Mouse (Mus musculus): ENCODE measurements around the gene Capn15. TPM values are rescaled to one million over a fixed set of nuclear protein-coding genes. Genes with fewer than 3 reads are reported as not detected.

The Capn15 gene
- total and polyA plus RNA-seq, 2 experiments from 2014 or later = 6.0 to 7.4 TPM

- no peaks in the 10 kb centered on the region for H3K9me3 ChIP-seq (replicated peaks; ENCODE audit: control insufficient read depth, low read length)
- DNase-seq (ENCODE audit: low spot score) = no peak
- H3K27ac ChIP-seq (ENCODE audit: low read depth) = no peak overlapping the region
- no peaks in the 10 kb centered on the region for H3K27me3 ChIP-seq (ENCODE audit: control insufficient read depth, insufficient read depth, low read length)
- WGBS = 89% methylated on average over 8 of the region's 8 CpGs
- H3K36me3 ChIP-seq (replicated peaks; ENCODE audit: control insufficient read depth, insufficient read depth, low read length) = 0 out of 2 replicates have a peak, but pooled peaks cover 7% of the 10 kb centered on the region
- H3K9ac ChIP-seq (replicated peaks; ENCODE audit: low read depth, low read length) = no peak overlapping the region
- H3K4me1 ChIP-seq (ENCODE audit: control insufficient read depth, insufficient read depth) = 0 out of 2 replicates have a peak, but pooled peaks cover under 1% of the 10 kb centered on the region
- no peak overlapping the region for H3K4me3 ChIP-seq (ENCODE audit: low read depth, low read length)
- no peak overlapping the region for H3K4me2 ChIP-seq (ENCODE audit: low read depth, low read length)
- TF ChIP-seq EP300 (IDR thresholded peaks at IDR 0.05; ENCODE audit: low read depth) (no peak), CTCF (IDR thresholded peaks at IDR 0.05; ENCODE audit: low read depth) (no peak)
- no peak for ATAC-seq (ENCODE audit: insufficient read depth, low read depth)
Measured at GRCm38 (mm10) chr17:26023966-26024365, 38.4 kb upstream of the Capn15 start.

GRCm38 (mm10) chr17:26023181-26023580 lies 37.6 kb upstream of the Capn15 start:
- Histone ChIP-seq H3K27ac (ENCODE audit: low read depth) (no peak overlapping the region), H3K9ac (replicated peaks; ENCODE audit: low read depth, low read length) (no peak overlapping the region), H3K36me3 (replicated peaks; ENCODE audit: control insufficient read depth, insufficient read depth, low read length) (0 out of 2 replicates have a peak, but pooled peaks cover 7% of the 10 kb centered on the region), H3K9me3 (replicated peaks; ENCODE audit: control insufficient read depth, low read length) (no peaks in the 10 kb centered on the region), H3K4me1 (ENCODE audit: control insufficient read depth, insufficient read depth) (peaks cover 8% of the 10 kb centered on the region; the same call in 1 of the 2 replicates), H3K4me3 (ENCODE audit: low read depth, low read length) (no peak overlapping the region), H3K4me2 (ENCODE audit: low read depth, low read length) (no peak overlapping the region), H3K27me3 (ENCODE audit: control insufficient read depth, insufficient read depth, low read length) (no peaks in the 10 kb centered on the region)
- no peak for TF ChIP-seq CTCF (IDR thresholded peaks at IDR 0.05; ENCODE audit: low read depth)
- no peak for TF ChIP-seq EP300 (IDR thresholded peaks at IDR 0.05; ENCODE audit: low read depth)
- WGBS = 88% methylated on average over 5 of the region's 5 CpGs
- ATAC-seq (ENCODE audit: insufficient read depth, low read depth) (no peak), DNase-seq (ENCODE audit: low spot score) (no peak)

GRCm38 (mm10) chr17:26021728-26022341 lies 36.2 kb upstream of the Capn15 start:
- H3K27ac ChIP-seq (ENCODE audit: low read depth) = no peak overlapping the region
- peak; percentile 37; the same call in 1 of the 2 replicates for ATAC-seq (ENCODE audit: insufficient read depth, low read depth)
- H3K9me3 ChIP-seq (replicated peaks; ENCODE audit: control insufficient read depth, low read length) = no peaks in the 10 kb centered on the region
- TF ChIP-seq CTCF (IDR thresholded peaks at IDR 0.05; ENCODE audit: low read depth) (no peak), EP300 (IDR thresholded peaks at IDR 0.05; ENCODE audit: low read depth) (no peak)
- peaks cover 11% of the 10 kb centered on the region; the same call in 1 of the 2 replicates for H3K4me1 ChIP-seq (ENCODE audit: control insufficient read depth, insufficient read depth)
- no peak overlapping the region for H3K4me3 ChIP-seq (ENCODE audit: low read depth, low read length)
- H3K9ac ChIP-seq (replicated peaks; ENCODE audit: low read depth, low read length) = no peak overlapping the region
- no peak overlapping the region for H3K4me2 ChIP-seq (ENCODE audit: low read depth, low read length)
- WGBS = 29% methylated on average over 9 of the region's 9 CpGs
- H3K36me3 ChIP-seq (replicated peaks; ENCODE audit: control insufficient read depth, insufficient read depth, low read length) = 0 out of 2 replicates have a peak, but pooled peaks cover 7% of the 10 kb centered on the region
- no peaks in the 10 kb centered on the region for H3K27me3 ChIP-seq (ENCODE audit: control insufficient read depth, insufficient read depth, low read length)
- no peak for DNase-seq (ENCODE audit: low spot score)

- Histone ChIP-seq H3K9me3 (replicated peaks; ENCODE audit: control insufficient read depth, low read length) (no peaks in the 10 kb centered on the region), H3K36me3 (replicated peaks; ENCODE audit: control insufficient read depth, insufficient read depth, low read length) (peaks cover 5% of the 10 kb centered on the region; the same call in 1 of the 2 replicates), H3K4me2 (ENCODE audit: low read depth, low read length) (no peak overlapping the region), H3K4me1 (ENCODE audit: control insufficient read depth, insufficient read depth) (peaks cover 11% of the 10 kb centered on the region; the same call in 1 of the 2 replicates), H3K4me3 (ENCODE audit: low read depth, low read length) (no peak overlapping the region), H3K9ac (replicated peaks; ENCODE audit: low read depth, low read length) (no peak overlapping the region), H3K27me3 (ENCODE audit: control insufficient read depth, insufficient read depth, low read length) (no peaks in the 10 kb centered on the region), H3K27ac (ENCODE audit: low read depth) (no peak overlapping the region)
- no peak for TF ChIP-seq EP300 (IDR thresholded peaks at IDR 0.05; ENCODE audit: low read depth)
- TF ChIP-seq CTCF (IDR thresholded peaks at IDR 0.05; ENCODE audit: low read depth) = no peak
- DNase-seq (ENCODE audit: low spot score) = no peak
- WGBS = 65% methylated on average over 7 of the region's 7 CpGs
- ATAC-seq (ENCODE audit: insufficient read depth, low read depth) = no peak
Measured at GRCm38 (mm10) chr17:26020848-26021347, 35.3 kb upstream of the Capn15 start.

GRCm38 (mm10) chr17:26018388-26018787 lies 32.8 kb upstream of the Capn15 start:
- Histone ChIP-seq H3K4me2 (ENCODE audit: low read depth, low read length) (0 out of 2 replicates have a peak overlapping the region, but pooled peaks have one; percentile 7), H3K27me3 (ENCODE audit: control insufficient read depth, insufficient read depth, low read length) (no peaks in the 10 kb centered on the region), H3K4me1 (ENCODE audit: control insufficient read depth, insufficient read depth) (peaks cover 11% of the 10 kb centered on the region; the same call in 1 of the 2 replicates), H3K9ac (replicated peaks; ENCODE audit: low read depth, low read length) (0 out of 2 replicates have a peak overlapping the region, but pooled peaks have one; percentile 9), H3K9me3 (replicated peaks; ENCODE audit: control insufficient read depth, low read length) (no peaks in the 10 kb centered on the region), H3K36me3 (replicated peaks; ENCODE audit: control insufficient read depth, insufficient read depth, low read length) (peaks cover 10% of the 10 kb centered on the region), H3K4me3 (ENCODE audit: low read depth, low read length) (no peak overlapping the region), H3K27ac (ENCODE audit: low read depth) (peak overlapping the region; percentile 55)
- DNase-seq (ENCODE audit: low spot score) (no peak), ATAC-seq (ENCODE audit: insufficient read depth, low read depth) (peak; percentile 34; the same call in 1 of the 2 replicates)
- WGBS = 39% methylated on average over 3 of the region's 3 CpGs
- TF ChIP-seq CTCF (IDR thresholded peaks at IDR 0.05; ENCODE audit: low read depth) = no peak
- TF ChIP-seq EP300 (IDR thresholded peaks at IDR 0.05; ENCODE audit: low read depth) = no peak
